Mouse (Mus musculus) adrenal gland, postnatal 25 days (tissue): ENCODE measurements at regions not wholly inside any gene's neighbourhood (a gene's known extent, or its start where the extent isn't known, plus 50 kb on each side); places are given as distances from the start of the nearest gene placed in this dataset.

Source experiments
- DNase-seq: peaks from one replicate; pipeline ENCODE4 v3.0.0; 2021; ENCODE audit warnings: mixed read lengths

- DNase-seq = no peak
Measured at GRCm38 (mm10) chr4:142302041-142302723, 63.0 kb upstream of the Kazn start.

- DNase-seq = no peak
Measured at GRCm38 (mm10) chr4:142298770-142299337, 59.7 kb upstream of the Kazn start.

- no peak for DNase-seq
Measured at GRCm38 (mm10) chr4:142292760-142293159, 53.6 kb upstream of the Kazn start.

GRCm38 (mm10) chr4:142292334-142292733 is 53.1 kb upstream of the Kazn start:
- no peak for DNase-seq

GRCm38 (mm10) chr4:142291366-142291765 is 52.2 kb upstream of the Kazn start:
- no peak for DNase-seq
